Mouse (Mus musculus) embryonic fibroblast, embryonic 13.5 days (primary cell): ENCODE measurements around the gene Gm20388. TPM values are rescaled to one million over a fixed set of nuclear protein-coding genes. Genes with fewer than 3 reads are reported as not detected.

Source experiments
- H3K27ac ChIP-seq: 2 replicates; pipeline ENCODE4 v1.5.1; 2012; ENCODE audit warnings: low read length, control low read depth, inconsistent platforms; ENCODE audit not compliant: insufficient read depth
- H3K4me1 ChIP-seq: 2 replicates; pipeline ENCODE4 v1.6.1; 2011; ENCODE audit warnings: low read length; ENCODE audit not compliant: control insufficient read depth, insufficient read depth
- H3K4me3 ChIP-seq: 2 replicates; pipeline ENCODE4 v1.5.1; 2011; ENCODE audit warnings: mild to moderate bottlenecking, control low read depth, low read length; ENCODE audit not compliant: insufficient read depth
- CTCF ChIP-seq: IDR thresholded peaks from 2 replicates; pipeline ENCODE4 v1.5.1; 2011; ENCODE audit warnings: mild to moderate bottlenecking, control low read depth, low read length, moderate library complexity, borderline replicate concordance; ENCODE audit not compliant: insufficient read depth
- POLR2A ChIP-seq: IDR thresholded peaks from 2 replicates; pipeline ENCODE4 v1.6.1; 2011; ENCODE audit warnings: low read depth, mild to moderate bottlenecking, control low read depth, low read length, moderate library complexity
- polyA plus RNA-seq: library from polyadenylated mRNA; stranded (reverse); fragments of >200 nt; gene quantifications from 2 replicates; pipeline ENCODE4 v1.2.4, GENCODE M21; 2011; ENCODE audit warnings: low read depth; ENCODE audit not compliant: missing spikeins, insufficient read length

Gm20388 gene
- polyA plus RNA-seq, 1 experiment, result 82.8 TPM

DNA sequence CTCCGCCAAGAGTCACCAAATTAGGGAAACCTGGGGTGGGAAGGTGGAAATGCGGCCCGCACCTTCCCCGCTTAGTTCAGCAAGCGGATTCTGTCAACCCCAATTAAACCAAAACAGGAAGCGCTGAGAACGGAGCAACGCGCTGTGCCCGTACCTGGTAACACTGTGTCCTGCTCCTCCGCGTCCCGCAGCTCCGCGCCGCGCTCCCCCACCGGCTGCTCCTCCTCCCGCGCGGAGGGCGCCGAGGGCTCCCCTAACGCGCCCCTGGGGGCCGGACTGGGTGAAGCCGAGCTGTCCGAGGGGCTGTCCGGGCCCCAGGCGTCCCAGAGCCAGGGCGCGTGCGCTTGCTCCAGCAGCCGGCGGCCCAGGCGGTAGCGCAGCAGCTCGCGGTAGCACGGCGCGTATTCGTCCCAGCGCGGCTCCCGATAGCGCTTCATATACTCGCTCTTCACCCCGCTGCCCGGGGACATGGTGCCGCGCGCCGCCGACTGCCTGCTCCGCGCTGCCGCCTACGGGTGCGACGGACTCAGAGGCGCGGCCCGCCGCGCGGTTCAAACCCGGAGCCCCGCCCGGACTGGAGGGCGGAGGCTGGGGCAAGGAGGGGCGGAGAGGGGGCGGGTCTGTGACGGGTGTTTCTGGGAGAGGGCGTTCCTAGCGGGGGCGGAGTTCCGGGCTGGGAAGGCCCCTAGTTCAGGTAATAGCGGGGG lies 3948.5 kb downstream of the Gm20388 start:
- Histone ChIP-seq H3K27ac (no peak overlapping the region), H3K4me1 (no peaks in the 10 kb centered on the region), H3K4me3 (peak overlapping the region; percentile 72)
- TF ChIP-seq CTCF (no peak), POLR2A (peak; percentile 43; the same call in 1 of the 2 replicates)

- peak within 1 kb of the TSS; percentile 72 for H3K4me3 ChIP-seq
- TF ChIP-seq POLR2A (peak; percentile 40; the same call in 1 of the 2 replicates), CTCF (no peak)
- H3K27ac ChIP-seq, result no peak within 1 kb of the TSS
- no peaks in the 10 kb centered on the region for H3K4me1 ChIP-seq
These were observed 3949.1 kb downstream of the Gm20388 start, which contains the start of gene Ccsap for GRCm38 (mm10) chr8:123859648-123860259. TSS of gene Ccsap (minus strand) at chr8:123860209.

DNA sequence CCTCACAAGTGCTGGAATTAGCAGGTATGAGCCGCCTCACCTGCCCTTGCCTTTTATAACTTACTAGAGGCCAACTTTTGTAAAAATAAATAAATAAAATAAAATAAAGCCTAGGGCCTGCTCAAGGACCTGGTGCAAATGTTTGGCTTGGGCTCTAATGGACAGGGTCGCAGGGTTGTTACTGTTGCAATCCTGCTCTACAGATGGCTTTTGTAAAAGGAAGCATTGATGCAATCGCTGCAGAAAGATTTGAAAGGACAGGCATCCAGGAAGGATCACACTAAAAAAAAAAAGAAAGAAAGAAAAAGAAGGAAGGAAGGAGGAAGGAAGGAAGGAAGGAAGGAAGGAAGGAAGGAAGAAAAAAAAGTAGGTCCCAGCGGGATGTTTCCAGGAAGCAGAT lies 3949.7 kb downstream of the Gm20388 start:
- Histone ChIP-seq H3K4me1 (no peaks in the 10 kb centered on the region), H3K27ac (no peak overlapping the region), H3K4me3 (peak overlapping the region; percentile 71; the same call in 1 of the 2 replicates)
- TF ChIP-seq POLR2A, result no peak
- TF ChIP-seq CTCF, result no peak

- H3K4me1 ChIP-seq, result peaks cover 10% of the 10 kb centered on the region
- TF ChIP-seq CTCF (no peak), POLR2A (no peak)
- no peak overlapping the region for H3K27ac ChIP-seq
- no peak overlapping the region for H3K4me3 ChIP-seq
These were observed 3955.1 kb downstream of the Gm20388 start for GRCm38 (mm10) chr8:123865786-123866185.

DNA sequence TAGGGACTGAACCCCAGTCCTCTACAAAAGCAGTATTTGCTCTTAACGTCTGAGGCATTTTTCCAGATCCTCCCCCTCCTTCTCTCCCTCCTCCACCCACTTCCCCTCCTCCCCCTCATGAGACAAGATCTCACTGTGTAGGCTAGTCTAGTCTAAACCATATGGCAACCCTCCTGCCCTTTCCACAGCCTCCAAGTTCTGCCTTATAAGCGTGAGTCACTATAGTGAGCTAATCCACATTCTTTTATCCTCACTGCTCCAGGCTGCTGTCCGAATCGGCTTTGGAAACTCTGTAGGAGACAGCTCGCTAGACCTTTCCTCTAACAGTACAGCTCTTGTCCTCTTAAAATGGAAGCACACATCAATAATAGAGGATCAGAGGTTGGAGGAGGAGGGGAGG lies 3956.3 kb downstream of the Gm20388 start:
- H3K4me3 ChIP-seq, result no peak overlapping the region
- H3K4me1 ChIP-seq, result peaks cover 10% of the 10 kb centered on the region

GRCm38 (mm10) chr8:123872048-123872447 lies 3961.4 kb downstream of the Gm20388 start:
- TF ChIP-seq CTCF (no peak), POLR2A (no peak)
- Histone ChIP-seq H3K4me3 (no peak overlapping the region), H3K27ac (no peak overlapping the region), H3K4me1 (peaks cover 8% of the 10 kb centered on the region)

More for the DNA sequence above, 3956.3 kb downstream of the Gm20388 start:
- TF ChIP-seq POLR2A, result no peak
- TF ChIP-seq CTCF, result no peak
- H3K27ac ChIP-seq, result peak overlapping the region; percentile 73

DNA sequence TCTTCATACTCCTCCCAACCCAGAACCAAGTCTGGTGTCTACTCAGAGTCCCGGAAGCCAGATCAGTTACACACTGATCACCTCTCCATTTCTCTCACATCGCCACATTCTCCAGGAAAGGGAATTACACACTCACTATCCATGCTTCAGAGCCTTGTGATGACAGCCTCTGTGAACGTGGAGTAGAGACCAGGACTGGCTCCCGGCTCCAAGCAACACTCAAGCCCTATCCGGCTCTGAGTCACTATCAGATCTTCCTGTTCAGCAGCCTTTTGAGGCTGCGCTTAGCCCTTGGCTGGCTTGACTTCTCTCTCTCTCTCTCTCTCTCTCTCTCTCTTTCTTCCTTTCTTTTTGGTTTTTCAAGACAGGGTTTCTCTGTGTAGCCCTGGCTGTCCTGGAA lies 3962.7 kb downstream of the Gm20388 start:
- no peaks in the 10 kb centered on the region for H3K4me1 ChIP-seq
- TF ChIP-seq POLR2A (no peak), CTCF (no peak)
- no peak overlapping the region for H3K27ac ChIP-seq
- H3K4me3 ChIP-seq, result no peak overlapping the region

GRCm38 (mm10) chr8:123874324-123874723 lies 3963.7 kb downstream of the Gm20388 start:
- no peak overlapping the region for H3K4me3 ChIP-seq
- TF ChIP-seq CTCF (no peak), POLR2A (no peak)
- H3K4me1 ChIP-seq, result no peaks in the 10 kb centered on the region
- H3K27ac ChIP-seq, result no peak overlapping the region

GRCm38 (mm10) chr8:123877865-123878264 lies 3967.2 kb downstream of the Gm20388 start:
- H3K4me1 ChIP-seq, result no peaks in the 10 kb centered on the region
- no peak for TF ChIP-seq CTCF
- TF ChIP-seq POLR2A, result no peak
- no peak overlapping the region for H3K27ac ChIP-seq
- no peak overlapping the region for H3K4me3 ChIP-seq

DNA sequence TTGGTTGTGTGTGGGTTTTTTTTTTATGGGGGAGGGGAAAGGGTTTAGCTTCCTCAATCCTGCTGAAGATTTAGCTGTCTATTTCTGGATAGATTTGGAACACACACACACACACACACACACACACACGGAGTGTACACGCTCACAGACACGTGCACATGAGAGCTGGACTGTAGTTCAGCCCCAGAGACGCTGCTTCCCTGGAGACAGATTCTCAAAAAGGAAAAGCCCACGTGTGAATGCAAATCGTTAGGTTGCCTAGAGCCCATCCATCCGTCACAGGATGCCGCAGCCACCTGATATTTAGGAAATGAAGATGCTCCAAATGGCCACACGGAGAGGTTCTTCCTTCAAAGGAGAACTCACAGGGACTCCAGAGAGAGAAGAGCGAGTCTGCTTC lies 3969.6 kb downstream of the Gm20388 start:
- no peak overlapping the region for H3K4me3 ChIP-seq
- TF ChIP-seq CTCF (no peak), POLR2A (no peak)
- H3K27ac ChIP-seq, result no peak overlapping the region
- H3K4me1 ChIP-seq, result peaks cover 13% of the 10 kb centered on the region
